Comparison of ENCODE assay signal across 20 mouse cellular contexts in the genomic region with DNA sequence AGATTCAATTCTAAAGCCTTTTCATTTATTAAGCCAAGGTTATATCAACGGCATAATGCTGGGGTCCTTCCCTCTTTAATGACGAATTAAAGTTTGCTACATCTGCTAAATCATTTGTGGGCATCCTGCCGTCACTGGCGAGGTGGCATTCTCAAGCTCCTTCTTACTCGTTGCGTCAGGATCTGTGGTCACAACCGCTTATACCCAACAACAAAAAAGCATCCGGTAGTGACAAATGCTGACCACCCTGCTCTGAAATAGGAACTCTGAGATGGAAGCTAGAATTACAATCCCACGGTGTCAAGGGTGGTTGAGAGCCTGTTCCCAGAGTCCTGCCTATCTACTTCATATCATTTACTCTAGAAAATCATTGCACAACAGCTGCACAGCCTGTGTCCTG.
"Had no signal": no experiment of that assay in that cellular context is flagged by ENCODE, and none has a peak within 500 bp of the region (broad histone marks: within the 10 kb centered on the region; RNA-seq: fewer than 3 reads in every experiment).

No protein-coding gene starts in this region.

- H3K27me3 ChIP-seq: limb, embryonic 12.5 days; limb, embryonic 15.5 days; neural tube, embryonic 13.5 days had no signal

- H3K4me3 ChIP-seq: limb, embryonic 12.5 days; limb, embryonic 15.5 days; neural tube, embryonic 13.5 days had no signal

- H3K36me3 ChIP-seq: limb, embryonic 12.5 days; limb, embryonic 15.5 days; neural tube, embryonic 13.5 days had no signal

- ATAC-seq: liver, postnatal 0 days; lung, postnatal 0 days had no signal

- H3K9me3 ChIP-seq: limb, embryonic 12.5 days; limb, embryonic 15.5 days; neural tube, embryonic 13.5 days had no signal

- H3K4me2 ChIP-seq: limb, embryonic 12.5 days; limb, embryonic 15.5 days; liver, embryonic 11.5 days; lung, embryonic 14.5 days; midbrain, embryonic 11.5 days; neural tube, embryonic 13.5 days had no signal

- DNase-seq: kidney, adult 9 months; kidney, postnatal 14 days; kidney, postnatal 4 days; left cerebral cortex, postnatal 4 days; liver, postnatal 0 days; lung, embryonic 14.5 days; midbrain, embryonic 14.5 days; retina, postnatal 1 day; thymus, adult 2 months; thymus, postnatal 14 days; thymus, postnatal 4 days had no signal

- H3K27ac ChIP-seq: limb, embryonic 12.5 days; limb, embryonic 15.5 days; liver, embryonic 14.5 days; macrophage; neural tube, embryonic 13.5 days; stomach, postnatal 0 days had no signal

- H3K9ac ChIP-seq: limb, embryonic 12.5 days; limb, embryonic 15.5 days; liver, embryonic 14.5 days; liver, postnatal 0 days; lung, embryonic 14.5 days; neural tube, embryonic 13.5 days had no signal

- H3K4me1 ChIP-seq: limb, embryonic 12.5 days; limb, embryonic 15.5 days; neural tube, embryonic 13.5 days had no signal
